Mouse (Mus musculus): ENCODE data around the gene Ptpn13. TPM values are rescaled to one million over a fixed set of nuclear protein-coding genes. Genes with fewer than 3 reads are reported as not detected.

Ptpn13 gene
- polyA plus RNA-seq, 1 experiment from 2014 or later: 4.9 TPM

- Histone ChIP-seq H3K4me1 (no peaks in the 10 kb centered on the region), H3K27me3 (no peaks in the 10 kb centered on the region), H3K4me2 (no peak overlapping the region), H3K36me3 (ENCODE audit: poor library complexity, severe bottlenecking) (no peaks in the 10 kb centered on the region), H3K9me3 (replicated peaks) (no peaks in the 10 kb centered on the region), H3K9ac (no peak overlapping the region), H3K4me3 (no peak overlapping the region), H3K27ac (no peak overlapping the region)
- WGBS: 100% methylated on average over 1 of the region's 1 CpGs
- no peak for ATAC-seq
Measured at GRCm38 (mm10) chr5:103644167-103644566, 219.2 kb downstream of the Ptpn13 start.

GRCm38 (mm10) chr5:103647320-103647719 is 222.3 kb downstream of the Ptpn13 start:
- ATAC-seq: no peak

More at GRCm38 (mm10) chr5:103647320-103647719, 222.3 kb downstream of the Ptpn13 start:
- no peak overlapping the region for H3K4me3 ChIP-seq
- no peak overlapping the region for H3K9ac ChIP-seq
- no peaks in the 10 kb centered on the region for H3K9me3 ChIP-seq (replicated peaks)
- H3K4me2 ChIP-seq: no peak overlapping the region
- no peak overlapping the region for H3K27ac ChIP-seq
- H3K36me3 ChIP-seq (ENCODE audit: poor library complexity, severe bottlenecking): no peaks in the 10 kb centered on the region
- no peaks in the 10 kb centered on the region for H3K4me1 ChIP-seq
- no peaks in the 10 kb centered on the region for H3K27me3 ChIP-seq
- 87% methylated on average over 3 of the region's 3 CpGs for WGBS

Other genes starting within 250 kb of the Ptpn13 start
- 53.0 and 57.8 TPM in 2 replicates for gene Mapk10, start 213.9 kb upstream of the Ptpn13 start, polyA plus RNA-seq (2015; fragmentation: Nextera tagmentation; extraction: Ambion mirVana)
- 0.08 TPM in 1 of 2 replicates, not detected in the other for gene Slc10a6, start 204.2 kb downstream of the Ptpn13 start, polyA plus RNA-seq (2015; fragmentation: Nextera tagmentation; extraction: Ambion mirVana)
- 0.27 and 0.37 TPM in 2 replicates for gene 1700016H13Rik, start 230.8 kb downstream of the Ptpn13 start, polyA plus RNA-seq (2015; fragmentation: Nextera tagmentation; extraction: Ambion mirVana)

Measured in forebrain, embryonic 13.5 days (tissue).